Mouse (Mus musculus) heart, adult 18-20 months (tissue): ENCODE data around the gene Lao1. TPM values are rescaled to one million over a fixed set of nuclear protein-coding genes. Genes with fewer than 3 reads are reported as not detected.

ENCODE experiments used
- DNase-seq, 2 experiments: peaks; one replicate each; pipeline ENCODE4 v3.0.0; 2021 to 2022; ENCODE audit warnings: mixed read lengths in 1 of 2
- total RNA-seq, 2 experiments: library from RNA; stranded (reverse); gene quantifications; 2 replicates each; pipeline ENCODE4 v1.2.3; 2021

Gene Lao1
- total RNA-seq, 2 experiments from 2014 or later, result 0.10 to 0.62 TPM

DNA sequence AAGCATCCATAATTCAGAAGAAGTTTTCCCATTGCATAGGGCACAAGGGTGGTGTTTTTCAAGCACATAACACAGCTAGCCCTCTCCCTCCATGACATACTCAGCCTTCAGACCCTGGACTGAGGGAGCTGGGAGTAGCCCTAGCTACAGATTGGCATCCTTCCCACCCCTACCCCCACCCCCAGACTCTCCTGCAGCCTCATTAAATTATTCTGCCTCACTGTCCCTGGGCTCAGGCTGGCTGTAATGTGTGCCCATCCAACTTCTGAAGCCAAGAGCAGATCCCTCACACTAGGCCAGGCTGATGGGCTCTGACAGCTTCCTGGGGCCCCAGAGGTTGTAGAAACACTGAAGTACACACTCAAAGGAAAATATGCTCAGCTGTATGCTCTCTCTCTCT is 53.6 kb downstream of the Lao1 start:
- DNase-seq, result no peak

- no peak for DNase-seq
Observed at GRCm38 (mm10) chr4:119015557-119015956, 54.2 kb downstream of the Lao1 start.

DNA sequence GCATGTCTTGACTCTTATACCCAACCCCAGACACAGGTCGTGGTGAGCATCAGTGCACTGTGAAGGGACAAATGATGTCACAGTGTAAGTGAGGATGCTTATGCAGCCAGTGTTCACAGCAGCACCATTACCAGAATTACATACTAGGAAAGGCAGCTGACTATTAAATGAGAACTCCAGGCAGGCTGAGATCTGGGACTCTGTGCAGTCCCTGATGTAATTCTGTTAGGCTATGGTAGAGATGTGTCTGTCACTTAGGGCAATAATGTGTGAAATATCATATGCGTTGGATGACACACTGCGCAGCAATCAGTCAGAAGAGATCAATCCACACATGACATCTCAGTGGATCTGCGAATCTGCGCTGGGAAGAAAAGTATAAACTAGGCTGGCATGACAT is 55.7 kb downstream of the Lao1 start:
- no peak for DNase-seq

Other genes with a start within 250 kb of the Lao1 start
- gene Olfr1340, start 241.4 kb upstream of the Lao1 start, total RNA-seq, result not detected
- gene Olfr1339, start 229.4 kb upstream of the Lao1 start, total RNA-seq, result not detected
- not detected for gene Olfr1338, start 202.8 kb upstream of the Lao1 start, total RNA-seq
- not detected for gene Olfr1337, start 179.0 kb upstream of the Lao1 start, total RNA-seq
- not detected for gene Olfr1335, start 151.6 kb upstream of the Lao1 start, total RNA-seq
- not detected for gene Olfr1333, start 125.3 kb upstream of the Lao1 start, total RNA-seq
- gene Olfr1331, start 96.9 kb upstream of the Lao1 start, total RNA-seq, result not detected
- gene Olfr1330, start 73.0 kb upstream of the Lao1 start, total RNA-seq, result not detected
- not detected for gene Olfr1329, start 44.1 kb upstream of the Lao1 start, total RNA-seq
- gene Olfr1328, start 23.0 kb upstream of the Lao1 start, total RNA-seq, result not detected
- 10 to 100 TPM; 12.2 to 13.5 TPM for gene Slc2a1, start 147.1 kb downstream of the Lao1 start, total RNA-seq
- gene Zfp691, start 212.6 kb downstream of the Lao1 start, total RNA-seq, result 10 to 100 TPM; 20.0 to 23.4 TPM
- gene Ermap, start 228.4 kb downstream of the Lao1 start, total RNA-seq, result not detected
- gene Svbp, start 233.7 kb downstream of the Lao1 start, total RNA-seq, result 10 to 100 TPM; 15.4 to 19.6 TPM